Mouse (Mus musculus) monocyte, adult 5-6 weeks (primary cell): ENCODE data around the gene Tpm3-rs7. TPM values are rescaled to one million over a fixed set of nuclear protein-coding genes. Genes with fewer than 3 reads are reported as not detected.
A peak's percentile ranks its signal among the peaks of the same experiment; 100 is the strongest.

Experiments
- ATAC-seq: fragments of 153-309, 156-312 bp; replicated peaks from 2 replicates; pipeline ENCODE4 v1.8.0; 2017; ENCODE audit warnings: mild to moderate bottlenecking; ENCODE audit not compliant: low TSS enrichment, insufficient number of reproducible peaks, severe bottlenecking, poor library complexity, low FRiP score
- total RNA-seq: library from RNA; stranded (forward); fragments of 200-1000, 200-491, 200-594 nt; gene quantifications from 3 replicates; pipeline ENCODE4 v1.2.3, GENCODE M21; 2017

Tpm3-rs7 gene
- 58.8 to 61.2 TPM (median 59.0 TPM) in 3 replicates for total RNA-seq

- peak; percentile 50; the same call in 1 of the 2 replicates for ATAC-seq
Measured at GRCm38 (mm10) chr14:113314499-113314898, at the start of gene Tpm3-rs7. Gene Tpm3-rs7, plus strand, starts transcription at chr14:113314608.

DNA sequence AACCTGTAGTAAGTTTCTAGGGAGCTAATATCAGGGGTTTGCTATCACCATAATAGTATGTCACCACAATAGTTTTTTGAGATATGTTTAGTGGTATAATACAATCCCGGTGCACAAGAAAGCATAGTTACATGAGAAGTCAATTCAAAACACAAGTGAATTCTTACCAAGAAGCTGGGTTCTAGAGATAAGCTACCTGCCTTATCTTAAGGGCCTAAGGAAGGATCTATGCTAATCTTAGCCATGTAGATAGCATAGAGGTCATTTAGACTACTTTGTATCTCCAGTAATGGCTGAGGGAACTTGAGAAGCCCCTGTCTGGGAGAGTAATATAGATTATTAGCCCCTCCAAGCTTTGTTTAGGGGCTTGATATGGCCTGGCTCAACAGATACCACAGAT, 2.6 kb downstream of the Tpm3-rs7 start:
- ATAC-seq, result no peak

GRCm38 (mm10) chr14:113363361-113363760, 49.0 kb downstream of the Tpm3-rs7 start:
- ATAC-seq, result no peak
